In genomic region chr3:119862194-119862957, GRCm38 (mm10) we compare ENCODE assay signal across 11 mouse cellular contexts.
A peak's percentile ranks its signal among the peaks of the same experiment; 100 is the strongest.
DNase-seq lines count a peak whose midpoint lies in the region; ATAC-seq and TF ChIP-seq lines count a peak whose summit lies in the region.
"Had no signal": no experiment of that assay in that cellular context is flagged by ENCODE, and none has a peak within 500 bp of the region (broad histone marks: within the 10 kb centered on the region; RNA-seq: fewer than 3 reads in every experiment).

No protein-coding gene starts in this region.

- H3K27me3 ChIP-seq in midbrain, embryonic 12.5 days: no peaks in the 10 kb centered on the region
- H3K27me3 ChIP-seq in liver, postnatal 0 days (ENCODE audit: insufficient read depth, low read length): no peaks in the 10 kb centered on the region
- H3K27me3 ChIP-seq: limb, embryonic 15.5 days had no signal

- intact Hi-C loops in left cerebral cortex, postnatal 14 days (cut with DNase I): no loop called here
- intact Hi-C loops in heart, postnatal 36 days (cut with DNase I): no loop called here

- H3K9ac ChIP-seq in midbrain, embryonic 12.5 days (replicated peaks): no peak overlapping the region
- no peak overlapping the region for H3K9ac ChIP-seq in liver, postnatal 0 days (replicated peaks)
- H3K9ac ChIP-seq: limb, embryonic 15.5 days had no signal

- 0 out of 2 replicates have a peak, but pooled peaks cover 4% of the 10 kb centered on the region for H3K4me1 ChIP-seq in midbrain, embryonic 12.5 days
- H3K4me1 ChIP-seq in liver, postnatal 0 days (ENCODE audit: insufficient read depth): no peaks in the 10 kb centered on the region
- H3K4me1 ChIP-seq: limb, embryonic 15.5 days had no signal

- peak; percentile 80 for ATAC-seq in midbrain, embryonic 12.5 days (ENCODE audit: low FRiP score, low read depth)
- ATAC-seq in liver, postnatal 0 days: no peak

- peak overlapping the region; percentile 32; the same call in 1 of the 2 replicates for H3K4me2 ChIP-seq in midbrain, embryonic 12.5 days (replicated peaks)
- H3K4me2 ChIP-seq in liver, postnatal 0 days (ENCODE audit: low read depth, low read length): no peak overlapping the region
- H3K4me2 ChIP-seq: heart, embryonic 11.5 days; limb, embryonic 15.5 days had no signal

- H3K4me3 ChIP-seq in midbrain, embryonic 12.5 days: no peak overlapping the region
- H3K4me3 ChIP-seq in liver, postnatal 0 days (ENCODE audit: low read depth, low read length): no peak overlapping the region
- H3K4me3 ChIP-seq: limb, embryonic 15.5 days had no signal

- H3K27ac ChIP-seq in midbrain, embryonic 12.5 days (replicated peaks): no peak overlapping the region
- H3K27ac ChIP-seq in liver, postnatal 0 days (ENCODE audit: low read depth): no peak overlapping the region
- H3K27ac ChIP-seq: limb, embryonic 15.5 days had no signal

- TF ChIP-seq EP300 in liver, postnatal 0 days (IDR thresholded peaks at IDR 0.05; ENCODE audit: low read depth): no peak

- no peaks in the 10 kb centered on the region for H3K9me3 ChIP-seq in midbrain, embryonic 12.5 days
- no peaks in the 10 kb centered on the region for H3K9me3 ChIP-seq in liver, postnatal 0 days (ENCODE audit: low read length)
- H3K9me3 ChIP-seq: limb, embryonic 15.5 days had no signal

- TF ChIP-seq CTCF in liver, postnatal 0 days (IDR thresholded peaks at IDR 0.05; ENCODE audit: low read depth): no peak

- WGBS in midbrain, embryonic 12.5 days: 59% methylated on average over 7 of the region's 7 CpGs
- 72% methylated on average over 7 of the region's 7 CpGs for WGBS in liver, postnatal 0 days (ENCODE audit: insufficient replicate concordance)

- peak; percentile 34 to 46 for DNase-seq in cerebellum, postnatal 10 days
- no peak for DNase-seq in cerebellum, postnatal 36 days
- peak; percentile 67 to 73 for DNase-seq in left cerebral cortex, postnatal 14 days (ENCODE audit: low spot score in 2 of 2)
- DNase-seq in left cerebral cortex, adult 11 months (ENCODE audit: low spot score): no peak
- peak; percentile 39 for DNase-seq in telencephalon, adult 2 months (ENCODE audit: low read depth, low spot score)
- no peak for DNase-seq in liver, postnatal 0 days
- DNase-seq in heart, postnatal 36 days: no peak
- DNase-seq: kidney, postnatal 10 days had no signal

- H3K36me3 ChIP-seq in midbrain, embryonic 12.5 days: no peaks in the 10 kb centered on the region
- H3K36me3 ChIP-seq in liver, postnatal 0 days (replicated peaks; ENCODE audit: insufficient read depth, low read length): no peaks in the 10 kb centered on the region
- H3K36me3 ChIP-seq: limb, embryonic 15.5 days had no signal

Comparison
In these comparisons a context has a peak if more than half of its experiments do, and no peak if none do; other contexts are left out.
1. DNase-seq: peak in cerebellum, postnatal 10 days (2 of 2), left cerebral cortex, postnatal 14 days (2 of 2) and telencephalon, adult 2 months (single experiment); none in cerebellum, postnatal 36 days (0 of 2), left cerebral cortex, adult 11 months (single experiment), liver, postnatal 0 days (single experiment) and heart, postnatal 36 days (0 of 2).